Mouse (Mus musculus) testis, adult 2 months (tissue): ENCODE data around the gene Rhbdd1.

Experiments used
- CTCF ChIP-seq: fragments of 200-500 bp; IDR thresholded peaks from 2 replicates; pipeline ENCODE4 v1.5.1; 2012; ENCODE audit warnings: low read depth, mild to moderate bottlenecking, inconsistent platforms, low read length, moderate library complexity; ENCODE audit not compliant: control insufficient read depth, insufficient read depth, insufficient replicate concordance
- POLR2A ChIP-seq: fragments of 200-500 bp; IDR thresholded peaks from 2 replicates; pipeline ENCODE4 v1.6.1; 2012; ENCODE audit warnings: low read depth, mild to moderate bottlenecking, inconsistent platforms, low read length, moderate library complexity; ENCODE audit not compliant: control insufficient read depth

DNA sequence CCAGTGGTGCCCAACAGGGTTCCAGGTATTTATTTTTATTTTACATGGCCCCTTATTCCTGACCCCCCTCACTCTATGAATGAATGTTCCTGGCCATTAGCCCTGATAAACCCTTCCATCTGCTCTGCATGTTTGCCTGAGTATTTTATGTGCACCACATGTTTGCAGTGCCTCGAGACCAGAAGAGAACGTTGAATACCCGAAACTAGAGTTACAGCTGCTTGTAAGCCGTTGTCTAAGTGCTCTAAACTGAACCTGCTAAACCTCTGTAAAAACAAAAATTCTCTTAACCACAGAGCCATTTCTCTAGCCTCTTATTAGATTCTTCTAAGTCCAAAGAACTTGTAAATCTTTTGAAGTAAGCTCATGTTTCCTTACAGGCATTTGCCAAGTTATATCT lies 45.0 kb downstream of the Rhbdd1 start:
- no peak for TF ChIP-seq CTCF
- TF ChIP-seq POLR2A: no peak
